Mouse (Mus musculus): ENCODE measurements around the gene Hdac5. TPM values are rescaled to one million over a fixed set of nuclear protein-coding genes. Genes with fewer than 3 reads are reported as not detected.

The Hdac5 gene
- total and polyA plus RNA-seq, 3 experiments, result 9.1 to 29.3 TPM; not detected in 1

GRCm38 (mm10) chr11:102257514-102257913 is 27.5 kb upstream of the Hdac5 start:
- Histone ChIP-seq H3K79me2 (ENCODE audit: control insufficient read depth, insufficient read depth, low read length, poor library complexity) (no peaks in the 10 kb centered on the region), H3K9ac (ENCODE audit: control insufficient read depth, low read depth, low read length, poor library complexity, severe bottlenecking) (no peak overlapping the region), H3K36me3 (ENCODE audit: control insufficient read depth in 1 of 2, insufficient read depth in 2 of 2, low read length in 2 of 2) (peaks cover 0 to 11% of the 10 kb centered on the region in 2 experiments; a peak in 3 of 4 replicates), H3K9me3 (replicated peaks; ENCODE audit: insufficient read depth, low read length) (no peaks in the 10 kb centered on the region), H3K27ac (ENCODE audit: control insufficient read depth, low read depth, low read length) (no peak overlapping the region), H3K4me1 (ENCODE audit: control insufficient read depth in 1 of 2, insufficient read depth in 2 of 2, low read length in 2 of 2) (peaks cover 8 to 14% of the 10 kb centered on the region in 2 experiments), H3K4me3 (ENCODE audit: control insufficient read depth in 1 of 2, insufficient read depth in 1 of 2, low read depth in 2 of 2, low read length in 2 of 2) (no peak overlapping the region), H3K27me3 (ENCODE audit: control insufficient read depth in 1 of 2, insufficient read depth in 2 of 2, low read length in 2 of 2) (no peaks in the 10 kb centered on the region)
- TF ChIP-seq GABPA (IDR thresholded peaks at IDR 0.05; ENCODE audit: low read depth, low read length) (no peak), RCOR1 (IDR thresholded peaks at IDR 0.05; ENCODE audit: low read depth, low read length) (no peak), CTCF (IDR thresholded peaks at IDR 0.05 in 2 of 3, conservative IDR thresholded peaks at IDR 0.05 in 1 of 3; ENCODE audit: control insufficient read depth in 1 of 3, insufficient read depth in 1 of 3, low read depth in 2 of 3, low read length in 3 of 3, poor library complexity in 1 of 3, severe bottlenecking in 1 of 3) (peak; percentile 43 to 60 (median 51)), TBP (IDR thresholded peaks at IDR 0.05; ENCODE audit: low read depth, low read length) (no peak), JUND (IDR thresholded peaks at IDR 0.05; ENCODE audit: low read depth, low read length) (no peak), USF2 (IDR thresholded peaks at IDR 0.05; ENCODE audit: borderline replicate concordance in 1 of 2, insufficient read depth in 1 of 2, low read depth in 1 of 2, low read length in 2 of 2) (no peak), SMC3 (IDR thresholded peaks at IDR 0.05; ENCODE audit: low read depth, low read length) (peak; percentile 11; the same call in 1 of the 2 replicates), E2F4 (IDR thresholded peaks at IDR 0.05; ENCODE audit: borderline replicate concordance, low read depth, low read length) (no peak), MAX (IDR thresholded peaks at IDR 0.05; ENCODE audit: low read length) (0 out of 2 replicates have a peak, but pooled peaks have one; percentile 11)
- DNase-seq (ENCODE audit: low read depth, low spot score), result peak; percentile 62

GRCm38 (mm10) chr11:102249351-102250090 is 19.6 kb upstream of the Hdac5 start:
- TF ChIP-seq USF1 (IDR thresholded peaks at IDR 0.05; ENCODE audit: low read depth, low read length) (no peak), MYC (IDR thresholded peaks at IDR 0.05; ENCODE audit: low read depth, low read length) (peak; percentile 12; the same call in 1 of the 2 replicates)
- H3K4me1 ChIP-seq (ENCODE audit: control insufficient read depth in 1 of 2, insufficient read depth in 2 of 2, low read length in 2 of 2), result peaks cover 0 to 21% of the 10 kb centered on the region in 2 experiments; a peak in 3 of 4 replicates
- no peaks in the 10 kb centered on the region for H3K27me3 ChIP-seq (ENCODE audit: control insufficient read depth in 1 of 2, insufficient read depth in 2 of 2, low read length in 2 of 2)
- H3K27ac ChIP-seq (ENCODE audit: control insufficient read depth, low read depth, low read length), result peak overlapping the region; percentile 75
- peak overlapping the region; percentile 83 to 85 for H3K4me3 ChIP-seq (ENCODE audit: control insufficient read depth in 1 of 2, insufficient read depth in 1 of 2, low read depth in 2 of 2, low read length in 2 of 2)
- no peak for DNase-seq (ENCODE audit: low read depth, low spot score)
- H3K36me3 ChIP-seq (ENCODE audit: control insufficient read depth in 1 of 2, insufficient read depth in 2 of 2, low read length in 2 of 2), result peaks cover 6 to 18% of the 10 kb centered on the region in 2 experiments
- H3K79me2 ChIP-seq (ENCODE audit: control insufficient read depth, insufficient read depth, low read length, poor library complexity), result peaks cover 11% of the 10 kb centered on the region
- H3K9ac ChIP-seq (ENCODE audit: control insufficient read depth, low read depth, low read length, poor library complexity, severe bottlenecking), result peak overlapping the region; percentile 83
- H3K9me3 ChIP-seq (replicated peaks; ENCODE audit: insufficient read depth, low read length), result no peaks in the 10 kb centered on the region

DNA sequence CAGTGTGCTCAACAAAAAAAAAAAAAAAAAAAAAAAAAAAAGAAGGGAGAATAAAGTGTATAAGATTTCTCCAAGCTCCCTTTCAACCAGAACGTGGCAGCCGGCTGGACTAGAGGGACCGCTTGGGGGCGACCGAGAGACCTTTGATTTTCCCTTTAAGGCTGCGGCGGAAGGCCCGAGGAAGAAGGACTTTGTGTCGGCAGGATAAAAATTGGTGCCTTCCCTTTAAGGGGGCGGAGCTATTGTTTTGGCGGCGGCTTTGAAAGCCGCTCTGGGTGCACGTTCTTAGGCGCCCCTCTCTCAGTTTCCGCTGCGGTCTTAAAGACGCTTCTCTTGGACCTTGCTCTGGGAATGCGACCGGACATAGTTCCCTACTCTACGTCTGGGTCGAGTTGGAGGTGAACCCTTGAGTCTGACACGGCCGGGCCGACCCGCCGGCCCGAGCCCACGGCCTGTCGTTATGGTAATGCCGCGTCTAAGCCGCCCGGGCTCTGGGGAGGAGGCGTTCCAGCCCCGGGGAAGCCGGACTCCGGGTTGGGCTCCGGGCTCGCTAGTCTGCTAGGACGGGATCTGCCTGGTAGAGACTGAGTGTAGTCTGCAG is 18.8 kb upstream of the Hdac5 start, which contains the start of gene BC030867:
BC030867 (plus strand) TSS at position 253 of the 601 bp plus-strand sequence.
- Histone ChIP-seq H3K4me3 (ENCODE audit: control insufficient read depth in 1 of 2, insufficient read depth in 1 of 2, low read depth in 2 of 2, low read length in 2 of 2) (peak within 1 kb of the TSS; percentile 83 to 85), H3K27me3 (ENCODE audit: control insufficient read depth in 1 of 2, insufficient read depth in 2 of 2, low read length in 2 of 2) (no peaks in the 10 kb centered on the region), H3K9me3 (replicated peaks; ENCODE audit: insufficient read depth, low read length) (no peaks in the 10 kb centered on the region), H3K36me3 (ENCODE audit: control insufficient read depth in 1 of 2, insufficient read depth in 2 of 2, low read length in 2 of 2) (peaks cover 6 to 19% of the 10 kb centered on the region in 2 experiments), H3K9ac (ENCODE audit: control insufficient read depth, low read depth, low read length, poor library complexity, severe bottlenecking) (peak within 1 kb of the TSS; percentile 83), H3K79me2 (ENCODE audit: control insufficient read depth, insufficient read depth, low read length, poor library complexity) (peaks cover 11% of the 10 kb centered on the region), H3K27ac (ENCODE audit: control insufficient read depth, low read depth, low read length) (peak within 1 kb of the TSS; percentile 75), H3K4me1 (ENCODE audit: control insufficient read depth in 1 of 2, insufficient read depth in 2 of 2, low read length in 2 of 2) (peaks cover 0 to 22% of the 10 kb centered on the region in 2 experiments)
- peak; percentile 99 for DNase-seq (ENCODE audit: low read depth, low spot score)
- TF ChIP-seq CTCF (IDR thresholded peaks at IDR 0.05 in 2 of 3, conservative IDR thresholded peaks at IDR 0.05 in 1 of 3; ENCODE audit: control insufficient read depth in 1 of 3, insufficient read depth in 1 of 3, low read depth in 2 of 3, low read length in 3 of 3, poor library complexity in 1 of 3, severe bottlenecking in 1 of 3) (peak; percentile 51 to 91 (median 91)), HCFC1 (IDR thresholded peaks at IDR 0.05; ENCODE audit: low read depth, low read length) (peak; percentile 90), POLR2A (IDR thresholded peaks at IDR 0.05; ENCODE audit: control insufficient read depth in 1 of 2, insufficient read depth in 1 of 2, low read depth in 1 of 2, low read length in 2 of 2, poor library complexity in 1 of 2) (peak; percentile 96 to 97), MYB (IDR thresholded peaks at IDR 0.05; ENCODE audit: low read depth, low read length) (no peak), BHLHE40 (IDR thresholded peaks at IDR 0.05; ENCODE audit: borderline replicate concordance, low read depth, low read length) (peak; percentile 30; the same call in 1 of the 2 replicates), POLR2AphosphoS5 (IDR thresholded peaks at IDR 0.05; ENCODE audit: borderline replicate concordance, low read depth, low read length) (no peak), ZC3H11A (IDR thresholded peaks at IDR 0.05; ENCODE audit: low read depth, low read length) (no peak), MAZ (IDR thresholded peaks at IDR 0.05; ENCODE audit: low read depth, low read length) (no peak), MXI1 (IDR thresholded peaks at IDR 0.05; ENCODE audit: low read depth, low read length) (peak; percentile 96), ZNF384 (IDR thresholded peaks at IDR 0.05; ENCODE audit: low read depth, low read length) (peak; percentile 97), MYC (IDR thresholded peaks at IDR 0.05; ENCODE audit: low read depth, low read length) (peak; percentile 84), JUND (IDR thresholded peaks at IDR 0.05; ENCODE audit: low read depth, low read length) (0 out of 2 replicates have a peak, but pooled peaks have one; percentile 13), MAFK (IDR thresholded peaks at IDR 0.05; ENCODE audit: borderline replicate concordance, low read depth, low read length) (no peak), TCF12 (IDR thresholded peaks at IDR 0.05; ENCODE audit: low read depth, low read length) (peak; percentile 71; the same call in 1 of the 2 replicates)
